ENCODE assay signal across 27 mouse cellular contexts in the genomic region with DNA sequence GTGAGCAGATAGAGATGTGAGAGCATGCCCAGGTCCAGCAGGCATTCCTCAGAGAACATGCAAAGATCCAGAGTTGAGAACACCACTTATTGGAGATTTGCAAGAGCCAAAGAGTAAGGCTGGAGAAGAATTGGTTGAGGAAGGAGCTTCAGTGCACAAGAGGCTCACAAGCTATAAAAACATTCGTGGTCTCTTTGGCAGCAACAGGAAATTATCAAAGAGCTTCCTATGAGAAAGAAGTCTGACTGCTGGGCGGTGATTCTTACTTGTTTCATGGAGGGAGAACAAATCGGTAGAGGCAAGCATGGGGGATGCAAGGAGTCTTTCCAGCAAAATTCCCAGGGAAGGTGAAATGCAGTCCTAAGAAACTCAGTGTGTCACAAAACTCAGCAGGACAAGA.
A peak's percentile ranks its signal among the peaks of the same experiment; 100 is the strongest.
DNase-seq lines count a peak whose midpoint lies in the region; ATAC-seq and TF ChIP-seq lines count a peak whose summit lies in the region.
"Had no signal": no experiment of that assay in that cellular context is flagged by ENCODE, and none has a peak within 500 bp of the region (broad histone marks: within the 10 kb centered on the region; RNA-seq: fewer than 3 reads in every experiment).

No protein-coding gene starts in this region.

- no peaks in the 10 kb centered on the region for H3K36me3 ChIP-seq in thymus, adult 2 months (ENCODE audit: control insufficient read depth, insufficient read depth, low read length)
- H3K36me3 ChIP-seq in limb, embryonic 10.5 days, result no peaks in the 10 kb centered on the region
- H3K36me3 ChIP-seq in midbrain, embryonic 11.5 days (ENCODE audit: control insufficient read depth, insufficient read depth, low read length), result no peaks in the 10 kb centered on the region
- H3K36me3 ChIP-seq: embryonic facial prominence, embryonic 12.5 days; embryonic facial prominence, embryonic 15.5 days; heart, embryonic 10.5 days; heart, embryonic 13.5 days; intestine, embryonic 15.5 days had no signal

- no peak for TF ChIP-seq POLR2A in thymus, adult 2 months (IDR thresholded peaks at IDR 0.05; ENCODE audit: control insufficient read depth, extremely low read depth, insufficient read depth, low read length, poor library complexity)

- H3K4me3 ChIP-seq in thymus, adult 2 months (ENCODE audit: control insufficient read depth, insufficient read depth, low read length), result no peak overlapping the region
- H3K4me3 ChIP-seq in limb, embryonic 10.5 days, result no peak overlapping the region
- no peak overlapping the region for H3K4me3 ChIP-seq in midbrain, embryonic 11.5 days (ENCODE audit: low read depth, low read length)
- H3K4me3 ChIP-seq: embryonic facial prominence, embryonic 12.5 days; embryonic facial prominence, embryonic 15.5 days; heart, adult 2 months; heart, embryonic 10.5 days; heart, embryonic 13.5 days; intestine, embryonic 15.5 days had no signal

- no peak overlapping the region for H3K9ac ChIP-seq in midbrain, embryonic 11.5 days (ENCODE audit: low read length)
- H3K9ac ChIP-seq: embryonic facial prominence, embryonic 12.5 days; embryonic facial prominence, embryonic 15.5 days; heart, embryonic 13.5 days; hindbrain, embryonic 14.5 days; intestine, embryonic 15.5 days had no signal

- ATAC-seq in inflammation-experienced regulatory T-cells, adult 6 months, result peak; percentile 22
- no peak for ATAC-seq in midbrain, embryonic 11.5 days (ENCODE audit: low FRiP score)
- ATAC-seq: forebrain, embryonic 14.5 days; hindbrain, postnatal 0 days; intestine, embryonic 15.5 days had no signal

- H3K4me2 ChIP-seq in midbrain, embryonic 11.5 days, result no peak overlapping the region
- H3K4me2 ChIP-seq: embryonic facial prominence, embryonic 12.5 days; embryonic facial prominence, embryonic 15.5 days; heart, embryonic 13.5 days; hindbrain, embryonic 14.5 days; intestine, embryonic 15.5 days had no signal

- WGBS in thymus, adult 2 months, result 6% methylated on average over 3 of the region's 3 CpGs
- WGBS in limb, embryonic 10.5 days, result 82% methylated on average over 3 of the region's 3 CpGs
- WGBS in midbrain, embryonic 11.5 days, result 86% methylated on average over 3 of the region's 3 CpGs

- H3K9me3 ChIP-seq in limb, embryonic 10.5 days (replicated peaks), result no peaks in the 10 kb centered on the region
- no peaks in the 10 kb centered on the region for H3K9me3 ChIP-seq in midbrain, embryonic 11.5 days (ENCODE audit: control insufficient read depth, low read length)
- H3K9me3 ChIP-seq: embryonic facial prominence, embryonic 12.5 days; embryonic facial prominence, embryonic 15.5 days; heart, embryonic 10.5 days; heart, embryonic 13.5 days; intestine, embryonic 15.5 days had no signal

- no peak for TF ChIP-seq CTCF in thymus, adult 2 months (IDR thresholded peaks at IDR 0.05; ENCODE audit: borderline replicate concordance, control insufficient read depth, extremely low read depth, insufficient read depth, low read length, poor library complexity)

- peaks cover 14% of the 10 kb centered on the region for H3K4me1 ChIP-seq in thymus, adult 2 months (replicated peaks; ENCODE audit: control insufficient read depth, insufficient read depth, low read length)
- no peaks in the 10 kb centered on the region for H3K4me1 ChIP-seq in limb, embryonic 10.5 days
- H3K4me1 ChIP-seq in midbrain, embryonic 11.5 days (ENCODE audit: control insufficient read depth, insufficient read depth, low read length), result no peaks in the 10 kb centered on the region
- H3K4me1 ChIP-seq: embryonic facial prominence, embryonic 12.5 days; embryonic facial prominence, embryonic 15.5 days; intestine, embryonic 15.5 days had no signal

- H3K27me3 ChIP-seq in thymus, adult 2 months (ENCODE audit: control insufficient read depth, insufficient read depth, low read length), result no peaks in the 10 kb centered on the region
- H3K27me3 ChIP-seq in limb, embryonic 10.5 days (ENCODE audit: low read depth, poor library complexity, severe bottlenecking), result no peaks in the 10 kb centered on the region
- H3K27me3 ChIP-seq in midbrain, embryonic 11.5 days (ENCODE audit: control insufficient read depth, insufficient read depth, low read length), result no peaks in the 10 kb centered on the region
- H3K27me3 ChIP-seq: embryonic facial prominence, embryonic 12.5 days; embryonic facial prominence, embryonic 15.5 days; heart, embryonic 13.5 days; intestine, embryonic 15.5 days had no signal

- DNase-seq in thymus, adult 2 months, result no peak
- DNase-seq in thymus, postnatal 14 days, result no peak
- DNase-seq in CD4-positive helper T cell, adult 2 months (ENCODE audit: low read depth, low spot score), result peak; percentile 58
- peak; percentile 65 for DNase-seq in T-cell, adult 2 months (ENCODE audit: low spot score)
- DNase-seq in adrenal gland, postnatal 25 days, result no peak
- DNase-seq in limb, embryonic 10.5 days (ENCODE audit: low spot score), result no peak
- DNase-seq in midbrain, embryonic 11.5 days (ENCODE audit: low spot score, missing footprints), result no peak
- DNase-seq: adrenal gland, adult 2 months; adrenal gland, postnatal 14 days; cerebellum, adult 11-12 months; cerebellum, adult 8-10 months; cerebellum, postnatal 10 days; gastrocnemius, postnatal 10 days; gastrocnemius, postnatal 36 days; heart, adult 2 months; heart, postnatal 14 days; heart, postnatal 4 days; kidney, adult 11 months had no signal

- peak overlapping the region; percentile 86 for H3K27ac ChIP-seq in thymus, adult 2 months (ENCODE audit: control insufficient read depth, insufficient read depth, low read length)
- H3K27ac ChIP-seq in limb, embryonic 10.5 days, result no peak overlapping the region
- no peak overlapping the region for H3K27ac ChIP-seq in midbrain, embryonic 11.5 days (ENCODE audit: low read depth, low read length)
- H3K27ac ChIP-seq: embryonic facial prominence, embryonic 12.5 days; embryonic facial prominence, embryonic 15.5 days; heart, adult 2 months; heart, embryonic 10.5 days; heart, embryonic 13.5 days; hindbrain, embryonic 14.5 days; hindbrain, postnatal 0 days; intestine, embryonic 15.5 days had no signal

Comparison
In these comparisons a context has a peak if more than half of its experiments do, and no peak if none do; other contexts are left out.
1. DNase-seq: peak in CD4-positive helper T cell, adult 2 months (single experiment) and T-cell, adult 2 months (single experiment); none in thymus, adult 2 months (single experiment), thymus, postnatal 14 days (single experiment), adrenal gland, postnatal 25 days (single experiment), limb, embryonic 10.5 days (single experiment) and midbrain, embryonic 11.5 days (single experiment).